Mouse (Mus musculus) lung, adult 2 months (tissue): Measurements from ENCODE around the gene Drg1. TPM values are rescaled to one million over a fixed set of nuclear protein-coding genes. Genes with fewer than 3 reads are reported as not detected.
A peak's percentile ranks its signal among the peaks of the same experiment; 100 is the strongest.
"Not testable (repeated sequence)": the region's sequence is repeated elsewhere in the genome, so short reads cannot be mapped to it uniquely, and the experiment has no call there.

Experiments used
- DNase-seq: peaks from one replicate; pipeline ENCODE4 v3.0.0; 2022
- H3K4me1 ChIP-seq: fragments of 200-500 bp; 2 replicates; pipeline ENCODE4 v1.6.1; 2011; ENCODE audit warnings: low read length; ENCODE audit not compliant: control insufficient read depth, insufficient read depth
- H3K4me3 ChIP-seq: fragments of 200-500 bp; replicated peaks from 2 replicates; pipeline ENCODE3; 2011; ENCODE audit warnings: low read depth, mild to moderate bottlenecking, control low read depth, low read length; ENCODE audit errors: extremely low read depth
- WGBS: fragments of 180-500 bp; shearing (Covaris S2); methylation state at CpG from one replicate; pipeline ENCODE4 v1.1.7; 2018; 5-methylcytosine and 5-hydroxymethylcytosine counted together
- polyA plus RNA-seq: library from polyadenylated mRNA; depleted of rRNA; stranded (reverse); fragments of >200 nt; gene quantifications from 2 replicates; pipeline ENCODE4 v1.2.3, GENCODE M21; 2012; rRNA removed

Gene Drg1
- polyA plus RNA-seq, 1 experiment: 21.5 TPM

GRCm38 (mm10) chr11:3142413-3142812, 123.8 kb downstream of the Drg1 start:
- not testable (repeated sequence) for H3K4me1 ChIP-seq, H3K4me3 ChIP-seq
- peak; percentile 94 for DNase-seq
- WGBS: 81% methylated on average over 4 of the region's 5 CpGs

DNA sequence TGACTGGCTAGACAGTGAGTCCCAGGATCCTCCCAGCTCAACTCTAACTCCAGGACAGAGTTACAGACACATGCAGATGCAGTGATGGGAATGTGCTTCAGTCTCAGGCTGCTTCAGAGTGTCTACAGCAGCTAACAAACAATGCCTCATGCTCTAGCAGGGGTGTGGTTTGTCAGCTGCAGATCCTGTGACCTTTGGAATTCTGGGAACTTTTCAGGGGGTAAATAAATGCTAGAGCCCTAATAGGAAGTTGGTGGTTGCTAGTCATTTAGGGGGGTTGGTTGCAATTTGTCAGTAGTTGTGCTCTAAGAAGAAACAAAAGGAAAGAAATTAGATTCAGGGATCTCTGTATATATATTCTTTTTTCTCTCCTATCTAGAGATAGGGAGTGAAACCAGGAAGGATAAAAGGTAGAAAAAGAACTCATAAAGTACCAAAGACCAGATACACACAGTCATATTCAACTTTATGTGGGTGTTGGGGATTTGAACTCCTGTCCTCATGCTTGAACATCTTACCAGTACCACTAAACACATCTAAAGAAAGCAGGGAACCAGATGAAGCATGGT, 125.2 kb downstream of the Drg1 start:
- DNase-seq, H3K4me1 ChIP-seq, H3K4me3 ChIP-seq: not testable (repeated sequence)

- not testable (repeated sequence) for H3K4me1 ChIP-seq, H3K4me3 ChIP-seq
- peak; percentile 53 for DNase-seq
- WGBS: 80% methylated on average over 2 of the region's 2 CpGs
These were observed 127.9 kb downstream of the Drg1 start for GRCm38 (mm10) chr11:3138323-3138722.

Other genes with a start within 250 kb of the Drg1 start
- 25.1 and 25.2 TPM in 2 replicates for gene Sfi1, start 73.0 kb downstream of the Drg1 start, polyA plus RNA-seq
- gene Eif4enif1, start 64.0 kb downstream of the Drg1 start, polyA plus RNA-seq: 31.0 and 37.2 TPM in 2 replicates
- 40.3 and 50.9 TPM in 2 replicates for gene Patz1, start 22.5 kb upstream of the Drg1 start, polyA plus RNA-seq
- 23.2 and 38.3 TPM in 2 replicates for gene Pik3ip1, start 64.0 kb upstream of the Drg1 start, polyA plus RNA-seq
- 94.3 and 142 TPM in 2 replicates for gene Limk2, start 142.8 kb upstream of the Drg1 start, polyA plus RNA-seq
- 25.6 and 36.4 TPM in 2 replicates for gene Rnf185, start 185.9 kb upstream of the Drg1 start, polyA plus RNA-seq
- gene Pla2g3, start 221.9 kb upstream of the Drg1 start, polyA plus RNA-seq: 0.50 and 3.1 TPM in 2 replicates
- 2.3 and 2.7 TPM in 2 replicates for gene Inpp5j, start 238.4 kb upstream of the Drg1 start, polyA plus RNA-seq
- 111 and 138 TPM in 2 replicates for gene Selenom, start 248.3 kb upstream of the Drg1 start, polyA plus RNA-seq